Mouse (Mus musculus) gastrocnemius, adult 18-20 months (tissue): Measurements from ENCODE around the gene Ccdc86. TPM values are rescaled to one million over a fixed set of nuclear protein-coding genes. Genes with fewer than 3 reads are reported as not detected.

Experiments
- DNase-seq: peaks from one replicate; pipeline ENCODE4 v3.0.0; 2021; ENCODE audit warnings: low spot score
- total RNA-seq, 2 experiments: library from RNA; stranded (reverse); gene quantifications; 2 replicates each; pipeline ENCODE4 v1.2.3; 2021

Ccdc86 gene
- total RNA-seq, 2 experiments from 2014 or later = 12.6 to 14.5 TPM

GRCm38 (mm10) chr19:10914291-10914690 lies 34.8 kb downstream of the Ccdc86 start:
- peak; percentile 38 for DNase-seq

GRCm38 (mm10) chr19:10909087-10909721 lies 39.9 kb downstream of the Ccdc86 start:
- no peak for DNase-seq

- DNase-seq = peak; percentile 72
Measured at GRCm38 (mm10) chr19:10907891-10908290, 41.2 kb downstream of the Ccdc86 start.

- DNase-seq = no peak
Measured at GRCm38 (mm10) chr19:10905728-10906000, 43.4 kb downstream of the Ccdc86 start.

GRCm38 (mm10) chr19:10904927-10905727 lies 43.9 kb downstream of the Ccdc86 start:
- peak; percentile 90 for DNase-seq

- no peak for DNase-seq
Measured at GRCm38 (mm10) chr19:10904512-10904911, 44.6 kb downstream of the Ccdc86 start.

- no peak for DNase-seq
Measured at GRCm38 (mm10) chr19:10901046-10901445, 48.0 kb downstream of the Ccdc86 start.

GRCm38 (mm10) chr19:10900315-10900714 lies 48.8 kb downstream of the Ccdc86 start:
- DNase-seq = peak; percentile 78

- DNase-seq = no peak
Measured at GRCm38 (mm10) chr19:10897491-10897890, 51.6 kb downstream of the Ccdc86 start.

GRCm38 (mm10) chr19:10896849-10897248 lies 52.2 kb downstream of the Ccdc86 start:
- no peak for DNase-seq

GRCm38 (mm10) chr19:10895708-10896107 lies 53.4 kb downstream of the Ccdc86 start:
- DNase-seq = no peak

- peak; percentile 98 for DNase-seq
Measured at GRCm38 (mm10) chr19:10895016-10895528, 54.0 kb downstream of the Ccdc86 start, which contains the start of gene Prpf19. Gene Prpf19 (plus strand): TSS chr19:10895231.

GRCm38 (mm10) chr19:10892201-10892600 lies 56.9 kb downstream of the Ccdc86 start:
- no peak for DNase-seq

Other genes with a start within 250 kb of the Ccdc86 start
- not detected for gene Cd5, start 210.3 kb downstream of the Ccdc86 start, total RNA-seq
- gene Cd6, start 119.2 kb downstream of the Ccdc86 start, total RNA-seq = not detected
- under 1 TPM; 0.23 to 0.55 TPM for gene Slc15a3, start 109.5 kb downstream of the Ccdc86 start, total RNA-seq
- 1 to 10 TPM; 3.0 to 3.4 TPM for gene Tmem132a, start 79.3 kb downstream of the Ccdc86 start, total RNA-seq
- 100 to 1,000 TPM; 208 to 227 TPM for gene Tmem109, start 67.3 kb downstream of the Ccdc86 start, total RNA-seq
- gene Prpf19, start 54.0 kb downstream of the Ccdc86 start, total RNA-seq = 100 to 1,000 TPM; 148 TPM
- not detected for gene Zp1, start 28.6 kb downstream of the Ccdc86 start, total RNA-seq
- gene Ptgdr2, start 12.1 kb downstream of the Ccdc86 start, total RNA-seq = not detected
- not detected for gene Ms4a10, start 25.4 kb upstream of the Ccdc86 start, total RNA-seq
- gene Ms4a15, start 44.0 kb upstream of the Ccdc86 start, total RNA-seq = not detected
- gene Ms4a18, start 68.8 kb upstream of the Ccdc86 start, total RNA-seq = not detected
- gene Ms4a8a, start 131.8 kb upstream of the Ccdc86 start, total RNA-seq = under 1 TPM; 0.69 to 0.84 TPM
- gene 1700017D01Rik, start 181.6 kb upstream of the Ccdc86 start, total RNA-seq = not detected
- not detected for gene 1700025F22Rik, start 216.1 kb upstream of the Ccdc86 start, total RNA-seq
- gene Ms4a13, start 247.5 kb upstream of the Ccdc86 start, total RNA-seq = not detected